Mouse (Mus musculus) Patski (cell line): ENCODE measurements around the gene Lyl1. TPM values are rescaled to one million over a fixed set of nuclear protein-coding genes. Genes with fewer than 3 reads are reported as not detected.
A peak's percentile ranks its signal among the peaks of the same experiment; 100 is the strongest.

Source experiments
- ATAC-seq: fragments of 100-300 bp; one replicate; pipeline ENCODE4 v1.8.0; 2021
- CTCF ChIA-PET: fragments of 350-600 bp; sonication (Branson Sonifier 250); formaldehyde crosslinking; loops from one replicate; lab custom pipeline; 2022; ENCODE audit warnings: inconsistent platforms; lab: Charles Lee
- POLR2A ChIA-PET: fragments of 350-600 bp; sonication (Branson Sonifier 250); formaldehyde crosslinking; loops from one replicate; lab custom pipeline; 2022; ENCODE audit warnings: antibody characterized with exemption, inconsistent platforms; lab: Charles Lee
- DNase-seq: peaks from one replicate; pipeline ENCODE4 v3.0.0-alpha.2; 2011; ENCODE audit warnings: low read depth, low spot score
- H3K27me3 ChIP-seq: fragments of 371-371 bp; one replicate; pipeline ENCODE4 v1.5.1; 2021
- CTCF ChIP-seq: fragments of 100-300 bp; IDR thresholded peaks from one replicate; pipeline ENCODE4 v1.5.1; 2021
- in situ Hi-C: fragments of 300-500 bp; cut with MboI; formaldehyde crosslinking; loops from 3 replicates; pipeline ENCODE4 v1.11.1; 2018; ENCODE audit warnings: low pct_unique_long_range_greater_than_20kb, mixed read lengths
- polyA plus RNA-seq: library from polyadenylated mRNA; unstranded; gene quantifications from one replicate; pipeline ENCODE4 v1.2.3, GENCODE M21; 2021

Lyl1 gene
- polyA plus RNA-seq, 1 experiment from 2014 or later = 0.13 TPM

GRCm38 (mm10) chr8:84706610-84707266, 5.5 kb downstream of the Lyl1 start:
- no peak for TF ChIP-seq CTCF
- ChIA-PET CTCF (interaction anchor here (4.6 kb wide), 1 partner anchor 106 kb away, joined by 80 read pairs; no protein-coding TSS in a partner anchor), POLR2A (interaction anchor here (0.7 kb wide), 1 partner anchor 31 kb away, joined by 3 read pairs; no protein-coding TSS in a partner anchor)
- ATAC-seq = no peak
- H3K27me3 ChIP-seq = no peaks in the 10 kb centered on the region
- in situ Hi-C loops = no loop called here
- DNase-seq = no peak

DNA sequence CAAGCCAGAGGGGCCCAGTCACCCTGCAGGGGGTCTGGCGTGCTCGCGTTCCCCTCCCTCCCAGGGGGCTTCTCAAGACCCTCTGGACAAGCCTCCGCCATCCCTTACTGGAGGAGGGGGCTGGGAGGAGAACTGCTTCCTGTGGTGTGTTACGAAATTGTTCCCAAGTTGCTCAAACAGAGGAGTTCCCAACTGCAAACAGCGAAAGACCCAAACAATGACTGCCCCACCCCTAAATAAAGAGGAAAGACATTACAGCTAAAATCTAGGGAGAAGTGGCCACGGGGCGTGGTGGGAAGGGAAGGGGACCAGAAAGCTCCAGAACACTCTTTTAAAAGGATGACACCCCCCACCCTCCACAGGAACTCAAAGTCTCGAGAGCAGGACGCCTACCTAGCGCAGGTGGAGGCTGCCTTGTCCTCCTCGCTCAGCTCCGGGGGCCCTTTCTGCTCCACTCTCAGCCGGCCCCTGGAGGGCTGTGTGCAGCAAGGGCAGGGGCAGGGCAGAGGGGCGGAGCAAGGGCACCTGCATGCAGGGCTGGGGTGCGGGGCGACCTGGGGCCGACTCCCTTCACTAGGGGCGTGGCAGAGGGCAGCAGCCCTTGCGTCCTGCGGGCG, 6.1 kb downstream of the Lyl1 start:
- in situ Hi-C loops = no loop called here
- POLR2A ChIA-PET = no interaction called here
- TF ChIP-seq CTCF = no peak
- no peaks in the 10 kb centered on the region for H3K27me3 ChIP-seq
- CTCF ChIA-PET = interaction anchor here (4.6 kb wide), 1 partner anchor 105 kb away, joined by 80 read pairs; no protein-coding TSS in a partner anchor
- no peak for DNase-seq
- no peak for ATAC-seq

- no peak for TF ChIP-seq CTCF
- ChIA-PET POLR2A (interaction anchor here (0.7 to 1.1 kb wide), 3 partner anchors 9 to 114 kb away, joined by 3 to 4 read pairs (median 3); partner anchors contain the start of gene Dand5), CTCF (interaction anchor here (1.0 to 4.6 kb wide), 6 partner anchors 9 to 104 kb away, joined by 3 to 80 read pairs (median 9); no protein-coding TSS in a partner anchor)
- DNase-seq (no peak), ATAC-seq (no peak)
- H3K27me3 ChIP-seq = no peaks in the 10 kb centered on the region
- in situ Hi-C loops = no loop called here
These were observed 6.8 kb downstream of the Lyl1 start for GRCm38 (mm10) chr8:84708071-84708541.

GRCm38 (mm10) chr8:84708774-84709475, 7.7 kb downstream of the Lyl1 start:
- CTCF ChIA-PET = interaction anchor here (0.7 to 4.6 kb wide), 13 partner anchors 9 to 118 kb away, joined by 3 to 80 read pairs (median 7); no protein-coding TSS in a partner anchor
- no peak for TF ChIP-seq CTCF
- ATAC-seq = peak; percentile 24
- DNase-seq = no peak
- in situ Hi-C loops = no loop called here
- H3K27me3 ChIP-seq = no peaks in the 10 kb centered on the region
- POLR2A ChIA-PET = interaction anchor here (0.7 to 1.3 kb wide), 9 partner anchors 10 to 424 kb away, joined by 3 to 4 read pairs (median 3); partner anchors contain the start of gene Dand5

GRCm38 (mm10) chr8:84709931-84710330, 8.7 kb downstream of the Lyl1 start:
- ChIA-PET POLR2A (interaction anchor here (1.3 kb wide), 1 partner anchor 105 kb away, joined by 4 read pairs; no protein-coding TSS in a partner anchor), CTCF (interaction anchor here (0.8 to 4.6 kb wide), 11 partner anchors 10 to 117 kb away, joined by 3 to 80 read pairs (median 8); no protein-coding TSS in a partner anchor)
- DNase-seq (no peak), ATAC-seq (no peak)
- TF ChIP-seq CTCF = no peak
- in situ Hi-C loops = no loop called here
- H3K27me3 ChIP-seq = no peaks in the 10 kb centered on the region

- in situ Hi-C loops = no loop called here
- ATAC-seq (no peak), DNase-seq (no peak)
- ChIA-PET POLR2A (interaction anchor here (0.7 kb wide), 1 partner anchor 13 kb away, joined by 3 read pairs; no protein-coding TSS in a partner anchor), CTCF (interaction anchor here (0.7 to 3.5 kb wide), 10 partner anchors 12 to 104 kb away, joined by 3 to 14 read pairs (median 4); partner anchors contain the start of gene G430095P16Rik)
- no peak for TF ChIP-seq CTCF
- H3K27me3 ChIP-seq = no peaks in the 10 kb centered on the region
These were observed 10.1 kb downstream of the Lyl1 start for GRCm38 (mm10) chr8:84711312-84711711.

GRCm38 (mm10) chr8:84711933-84712758, 10.9 kb downstream of the Lyl1 start:
- ChIA-PET CTCF (interaction anchor here (0.8 to 3.5 kb wide), 9 partner anchors 11 to 103 kb away, joined by 3 to 14 read pairs (median 4); partner anchors contain the start of gene G430095P16Rik), POLR2A (interaction anchor here (0.7 to 1.5 kb wide), 3 partner anchors 14 to 33 kb away, joined by 3 to 4 read pairs (median 4); no protein-coding TSS in a partner anchor)
- in situ Hi-C loops = no loop called here
- DNase-seq (peak; percentile 80), ATAC-seq (no peak)
- H3K27me3 ChIP-seq = no peaks in the 10 kb centered on the region
- TF ChIP-seq CTCF = no peak

GRCm38 (mm10) chr8:84712759-84713120, 11.5 kb downstream of the Lyl1 start:
- in situ Hi-C loops = no loop called here
- ATAC-seq (no peak), DNase-seq (no peak)
- ChIA-PET CTCF (interaction anchor here (0.9 to 3.5 kb wide), 4 partner anchors 13 to 100 kb away, joined by 3 to 14 read pairs (median 6); no protein-coding TSS in a partner anchor), POLR2A (interaction anchor here (0.8 to 1.5 kb wide), 2 partner anchors 19 to 33 kb away, joined by 4 read pairs; no protein-coding TSS in a partner anchor)
- H3K27me3 ChIP-seq = no peaks in the 10 kb centered on the region
- no peak for TF ChIP-seq CTCF

DNA sequence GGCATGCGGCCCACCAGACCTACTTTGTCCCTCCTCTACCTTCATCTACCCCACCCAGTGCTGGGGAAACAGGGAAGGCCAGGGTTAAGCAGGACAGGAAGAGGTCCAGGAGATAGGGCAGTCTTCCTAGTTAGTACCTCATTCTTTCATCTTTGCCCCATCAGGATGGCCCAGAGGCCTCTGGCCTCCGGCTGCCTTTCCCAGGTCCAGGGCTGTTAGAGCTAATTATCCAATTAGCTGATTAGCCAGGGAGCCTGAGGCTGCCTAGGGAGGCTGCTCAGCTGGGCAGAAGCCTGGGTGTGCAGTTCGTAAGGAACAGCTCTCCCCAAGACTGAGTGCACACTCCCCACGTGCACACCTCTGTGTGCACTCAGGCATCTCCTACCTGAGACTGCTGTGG, 12.1 kb downstream of the Lyl1 start:
- in situ Hi-C loops = no loop called here
- no peak for TF ChIP-seq CTCF
- ATAC-seq (no peak), DNase-seq (no peak)
- ChIA-PET CTCF (interaction anchor here (0.9 to 3.5 kb wide), 3 partner anchors 12 to 100 kb away, joined by 3 to 14 read pairs (median 4); no protein-coding TSS in a partner anchor), POLR2A (interaction anchor here (0.6 to 1.5 kb wide), 3 partner anchors 19 to 88 kb away, joined by 3 to 4 read pairs (median 4); no protein-coding TSS in a partner anchor)
- no peaks in the 10 kb centered on the region for H3K27me3 ChIP-seq
